Mouse (Mus musculus): ENCODE measurements around the gene Nr2e1. TPM values are rescaled to one million over a fixed set of nuclear protein-coding genes. Genes with fewer than 3 reads are reported as not detected.

The Nr2e1 gene
- polyA plus RNA-seq, 1 experiment from 2014 or later, result not detected

DNA sequence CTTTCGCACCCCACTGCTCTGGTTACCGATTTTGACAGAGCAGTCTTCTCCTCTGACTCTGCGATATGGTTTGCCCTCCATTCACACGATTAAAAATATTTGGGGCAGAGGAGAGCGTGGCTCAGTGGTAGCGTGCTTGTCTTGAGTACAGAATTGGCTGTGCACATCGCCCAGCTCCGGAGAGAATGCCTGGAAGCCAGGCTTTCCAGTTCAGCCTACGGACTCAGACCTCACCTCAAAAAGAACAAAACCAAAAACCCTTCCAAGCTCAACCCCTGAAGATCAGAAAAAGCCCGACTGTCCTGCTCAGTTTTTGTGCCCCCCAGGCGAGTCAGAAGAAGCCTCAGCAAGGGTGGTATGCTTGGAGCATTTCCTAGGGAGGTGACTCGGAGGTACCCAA is 29.6 kb upstream of the Nr2e1 start:
- H3K9ac ChIP-seq (ENCODE audit: low read depth, low read length), result no peak overlapping the region
- no peak overlapping the region for H3K4me2 ChIP-seq (ENCODE audit: low read depth, low read length)
- no peaks in the 10 kb centered on the region for H3K36me3 ChIP-seq (ENCODE audit: control insufficient read depth, insufficient read depth, low read length)
- ATAC-seq, result no peak
- H3K27ac ChIP-seq (ENCODE audit: low read length), result no peak overlapping the region
- no peak overlapping the region for H3K4me3 ChIP-seq (ENCODE audit: low read length)
- H3K9me3 ChIP-seq (ENCODE audit: control insufficient read depth, low read length), result no peaks in the 10 kb centered on the region; the same call in 1 of the 2 replicates
- WGBS, result 7% methylated on average over 12 of the region's 12 CpGs
- peaks cover 46% of the 10 kb centered on the region for H3K27me3 ChIP-seq (replicated peaks; ENCODE audit: control insufficient read depth, insufficient read depth, low read length)
- peaks cover 4% of the 10 kb centered on the region; the same call in 1 of the 2 replicates for H3K4me1 ChIP-seq (ENCODE audit: control insufficient read depth, insufficient read depth, low read length)

GRCm38 (mm10) chr10:42606757-42607156 is 23.3 kb upstream of the Nr2e1 start:
- no peak overlapping the region for H3K4me2 ChIP-seq (ENCODE audit: low read depth, low read length)
- WGBS, result 67% methylated on average over 4 of the region's 4 CpGs
- no peak overlapping the region for H3K9ac ChIP-seq (ENCODE audit: low read depth, low read length)
- H3K27me3 ChIP-seq (replicated peaks; ENCODE audit: control insufficient read depth, insufficient read depth, low read length), result peaks cover 15% of the 10 kb centered on the region; the same call in 1 of the 2 replicates
- H3K27ac ChIP-seq (ENCODE audit: low read length), result no peak overlapping the region
- H3K9me3 ChIP-seq (ENCODE audit: control insufficient read depth, low read length), result peaks cover 5% of the 10 kb centered on the region; the same call in 1 of the 2 replicates
- H3K36me3 ChIP-seq (ENCODE audit: control insufficient read depth, insufficient read depth, low read length), result no peaks in the 10 kb centered on the region
- no peaks in the 10 kb centered on the region for H3K4me1 ChIP-seq (ENCODE audit: control insufficient read depth, insufficient read depth, low read length)
- H3K4me3 ChIP-seq (ENCODE audit: low read length), result no peak overlapping the region
- ATAC-seq, result no peak

GRCm38 (mm10) chr10:42604874-42605273 is 21.4 kb upstream of the Nr2e1 start:
- 72% methylated on average over 2 of the region's 2 CpGs for WGBS
- Histone ChIP-seq H3K9ac (ENCODE audit: low read depth, low read length) (no peak overlapping the region), H3K4me1 (ENCODE audit: control insufficient read depth, insufficient read depth, low read length) (no peaks in the 10 kb centered on the region), H3K27me3 (replicated peaks; ENCODE audit: control insufficient read depth, insufficient read depth, low read length) (0 out of 2 replicates have a peak, but pooled peaks cover 8% of the 10 kb centered on the region), H3K36me3 (ENCODE audit: control insufficient read depth, insufficient read depth, low read length) (no peaks in the 10 kb centered on the region), H3K4me2 (ENCODE audit: low read depth, low read length) (no peak overlapping the region), H3K4me3 (ENCODE audit: low read length) (no peak overlapping the region), H3K9me3 (ENCODE audit: control insufficient read depth, low read length) (peaks cover 5% of the 10 kb centered on the region; the same call in 1 of the 2 replicates), H3K27ac (ENCODE audit: low read length) (no peak overlapping the region)
- ATAC-seq, result no peak

DNA sequence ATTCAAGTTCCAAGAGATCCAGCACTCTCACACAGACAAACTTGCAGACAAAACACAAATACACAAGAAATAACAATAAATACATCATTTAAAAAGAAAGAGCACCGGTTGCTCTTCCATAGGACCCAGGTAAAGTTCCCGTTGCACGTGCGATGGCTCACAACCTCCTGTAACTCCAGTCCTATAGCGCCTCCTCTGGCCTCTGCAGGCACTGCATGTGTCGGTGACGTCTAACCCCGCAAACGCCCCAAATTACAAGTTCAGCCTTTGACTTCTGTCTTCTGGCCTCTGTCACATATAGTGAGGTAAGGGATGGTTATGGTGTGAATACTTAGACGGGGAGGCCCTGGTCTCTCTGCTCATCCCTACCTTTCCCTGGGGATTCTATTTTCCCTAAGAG is 18.1 kb upstream of the Nr2e1 start:
- H3K9me3 ChIP-seq (ENCODE audit: control insufficient read depth, low read length), result peaks cover 5% of the 10 kb centered on the region; the same call in 1 of the 2 replicates
- H3K9ac ChIP-seq (ENCODE audit: low read depth, low read length), result no peak overlapping the region
- no peaks in the 10 kb centered on the region for H3K36me3 ChIP-seq (ENCODE audit: control insufficient read depth, insufficient read depth, low read length)
- no peak overlapping the region for H3K4me3 ChIP-seq (ENCODE audit: low read length)
- 18% methylated on average over 10 of the region's 10 CpGs for WGBS
- H3K4me2 ChIP-seq (ENCODE audit: low read depth, low read length), result no peak overlapping the region
- no peak for ATAC-seq
- H3K27ac ChIP-seq (ENCODE audit: low read length), result no peak overlapping the region
- H3K27me3 ChIP-seq (replicated peaks; ENCODE audit: control insufficient read depth, insufficient read depth, low read length), result peaks cover 9% of the 10 kb centered on the region; the same call in 1 of the 2 replicates
- H3K4me1 ChIP-seq (ENCODE audit: control insufficient read depth, insufficient read depth, low read length), result no peaks in the 10 kb centered on the region

DNA sequence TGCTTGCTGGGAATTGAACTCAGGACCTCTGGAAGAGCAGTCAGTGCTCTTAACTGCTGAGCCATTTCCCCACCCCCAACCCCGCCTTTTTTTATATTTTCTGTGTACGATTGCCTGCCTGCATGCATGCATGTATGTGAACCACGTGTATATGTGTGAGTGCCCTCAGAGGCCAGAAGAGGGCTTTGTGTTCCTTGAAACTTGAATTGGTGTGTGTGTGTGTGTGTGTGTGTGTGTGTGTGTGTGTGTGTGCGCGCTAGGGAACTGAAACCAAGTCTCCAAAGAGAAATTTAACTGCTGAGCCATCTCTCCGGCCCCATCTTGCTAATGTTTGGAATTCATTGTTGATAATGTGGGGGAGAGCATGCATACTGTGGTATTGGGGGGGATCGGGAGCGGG is 15.2 kb upstream of the Nr2e1 start:
- Histone ChIP-seq H3K36me3 (ENCODE audit: control insufficient read depth, insufficient read depth, low read length) (no peaks in the 10 kb centered on the region), H3K27me3 (replicated peaks; ENCODE audit: control insufficient read depth, insufficient read depth, low read length) (peaks cover 24% of the 10 kb centered on the region), H3K9me3 (ENCODE audit: control insufficient read depth, low read length) (no peaks in the 10 kb centered on the region), H3K4me3 (ENCODE audit: low read length) (no peak overlapping the region), H3K9ac (ENCODE audit: low read depth, low read length) (no peak overlapping the region), H3K4me2 (ENCODE audit: low read depth, low read length) (no peak overlapping the region), H3K4me1 (ENCODE audit: control insufficient read depth, insufficient read depth, low read length) (no peaks in the 10 kb centered on the region), H3K27ac (ENCODE audit: low read length) (no peak overlapping the region)
- 80% methylated on average over 8 of the region's 8 CpGs for WGBS
- no peak for ATAC-seq

DNA sequence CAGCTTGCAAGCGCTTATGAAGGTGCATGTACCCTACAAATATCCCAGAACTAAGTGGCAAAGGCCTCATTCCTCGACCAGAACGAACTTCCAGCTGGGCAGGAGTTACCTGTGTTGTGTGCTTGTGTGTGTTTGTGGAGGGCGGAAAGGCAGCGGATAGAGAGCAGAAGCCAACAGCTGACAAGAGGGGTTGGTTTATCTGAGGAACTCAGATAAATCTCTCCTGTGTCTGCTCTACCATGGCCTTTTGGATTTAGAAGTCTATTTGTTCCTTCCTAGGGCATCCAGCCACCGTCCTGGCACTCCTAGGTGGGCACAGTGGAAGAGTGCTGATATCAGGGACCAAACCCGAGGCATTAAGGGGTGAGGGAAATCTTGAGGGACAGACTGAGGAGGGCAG is 9.8 kb upstream of the Nr2e1 start:
- H3K36me3 ChIP-seq (ENCODE audit: control insufficient read depth, insufficient read depth, low read length), result no peaks in the 10 kb centered on the region
- no peaks in the 10 kb centered on the region for H3K9me3 ChIP-seq (ENCODE audit: control insufficient read depth, low read length)
- H3K9ac ChIP-seq (ENCODE audit: low read depth, low read length), result no peak overlapping the region
- H3K4me3 ChIP-seq (ENCODE audit: low read length), result no peak overlapping the region
- H3K4me1 ChIP-seq (ENCODE audit: control insufficient read depth, insufficient read depth, low read length), result peaks cover 6% of the 10 kb centered on the region
- no peak overlapping the region for H3K4me2 ChIP-seq (ENCODE audit: low read depth, low read length)
- no peak for ATAC-seq
- H3K27me3 ChIP-seq (replicated peaks; ENCODE audit: control insufficient read depth, insufficient read depth, low read length), result peaks cover 66% of the 10 kb centered on the region
- no peak overlapping the region for H3K27ac ChIP-seq (ENCODE audit: low read length)
- WGBS, result 21% methylated on average over 7 of the region's 7 CpGs

GRCm38 (mm10) chr10:42591993-42592686 is 8.7 kb upstream of the Nr2e1 start:
- Histone ChIP-seq H3K4me1 (ENCODE audit: control insufficient read depth, insufficient read depth, low read length) (peaks cover 6% of the 10 kb centered on the region), H3K27me3 (replicated peaks; ENCODE audit: control insufficient read depth, insufficient read depth, low read length) (peaks cover 73% of the 10 kb centered on the region)
- WGBS, result under 1% methylated on average over 25 of the region's 25 CpGs

DNA sequence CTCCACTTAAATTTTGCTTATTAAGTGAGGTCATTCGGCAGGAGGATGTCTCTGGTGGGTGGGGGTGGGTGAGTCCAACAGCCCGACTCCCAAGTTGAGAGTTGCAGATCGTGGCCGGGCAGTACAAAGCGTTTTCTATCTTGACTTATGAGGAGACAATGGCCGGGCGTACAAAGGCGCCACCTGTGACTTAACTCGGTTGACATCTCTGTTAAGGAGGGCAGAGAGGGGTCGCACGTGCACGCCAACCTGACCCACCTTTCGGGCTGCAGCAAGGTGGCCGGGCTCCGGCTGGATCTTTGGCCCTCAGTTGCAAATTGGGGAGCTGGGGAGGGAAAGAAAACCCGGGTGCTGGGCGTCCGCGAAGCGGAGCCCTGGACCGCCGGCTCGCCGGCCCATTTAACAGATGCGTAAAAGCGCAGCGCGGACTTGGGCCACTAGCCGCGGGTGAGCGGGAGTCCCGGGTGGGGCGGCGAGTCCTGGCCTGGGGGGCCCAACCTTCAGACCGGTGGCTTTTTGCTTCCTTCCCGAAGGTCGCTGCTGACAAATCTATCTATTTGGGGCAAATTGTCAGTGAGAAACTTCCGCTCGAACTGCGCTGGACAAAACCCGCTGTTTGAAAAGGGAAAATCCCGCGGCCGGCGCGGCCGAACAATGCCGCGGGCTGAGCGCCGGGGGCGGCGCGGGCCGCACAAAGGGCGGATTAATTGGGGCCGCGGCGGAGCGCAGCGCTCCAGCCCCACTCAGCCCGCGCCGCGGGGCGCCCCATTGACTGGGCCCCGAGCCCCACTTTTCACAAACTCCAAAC is 8.0 kb upstream of the Nr2e1 start:
- peak overlapping the region; percentile 48 for H3K4me2 ChIP-seq (ENCODE audit: low read depth, low read length)
- no peak overlapping the region; the same call in 1 of the 2 replicates for H3K9ac ChIP-seq (ENCODE audit: low read depth, low read length)
- no peaks in the 10 kb centered on the region for H3K9me3 ChIP-seq (ENCODE audit: control insufficient read depth, low read length)
- no peak overlapping the region for H3K27ac ChIP-seq (ENCODE audit: low read length)
- no peak for ATAC-seq
- peaks cover 6% of the 10 kb centered on the region for H3K4me1 ChIP-seq (ENCODE audit: control insufficient read depth, insufficient read depth, low read length)
- peaks cover 77% of the 10 kb centered on the region for H3K27me3 ChIP-seq (replicated peaks; ENCODE audit: control insufficient read depth, insufficient read depth, low read length)
- WGBS, result under 1% methylated on average over 67 of the region's 67 CpGs
- peak overlapping the region; percentile 37 for H3K4me3 ChIP-seq (ENCODE audit: low read length)
- H3K36me3 ChIP-seq (ENCODE audit: control insufficient read depth, insufficient read depth, low read length), result no peaks in the 10 kb centered on the region

More at GRCm38 (mm10) chr10:42591993-42592686, 8.7 kb upstream of the Nr2e1 start:
- H3K4me3 ChIP-seq (ENCODE audit: low read length), result peak overlapping the region; percentile 37
- no peaks in the 10 kb centered on the region for H3K9me3 ChIP-seq (ENCODE audit: control insufficient read depth, low read length)
- peak overlapping the region; percentile 48 for H3K4me2 ChIP-seq (ENCODE audit: low read depth, low read length)
- no peak for ATAC-seq
- no peak overlapping the region; the same call in 1 of the 2 replicates for H3K9ac ChIP-seq (ENCODE audit: low read depth, low read length)
- no peaks in the 10 kb centered on the region for H3K36me3 ChIP-seq (ENCODE audit: control insufficient read depth, insufficient read depth, low read length)
- H3K27ac ChIP-seq (ENCODE audit: low read length), result no peak overlapping the region
